Mouse (Mus musculus) frontal cortex, adult 2 months (tissue): ENCODE results near the gene Actl7a. TPM values are rescaled to one million over a fixed set of nuclear protein-coding genes. Genes with fewer than 3 reads are reported as not detected.

Source experiments
- DNase-seq, 2 experiments: peaks; one replicate each; pipeline ENCODE4 v3.0.0; 2022; ENCODE audit warnings: low spot score in 1 of 2; ENCODE audit errors: extremely low spot score in 1 of 2
- polyA plus RNA-seq: library from polyadenylated mRNA; depleted of rRNA; stranded (reverse); fragments of >200 nt; gene quantifications from 2 replicates; pipeline ENCODE4 v1.2.3, GENCODE M21; 2012; rRNA removed

The Actl7a gene
- not detected in 2 replicates for polyA plus RNA-seq

DNA sequence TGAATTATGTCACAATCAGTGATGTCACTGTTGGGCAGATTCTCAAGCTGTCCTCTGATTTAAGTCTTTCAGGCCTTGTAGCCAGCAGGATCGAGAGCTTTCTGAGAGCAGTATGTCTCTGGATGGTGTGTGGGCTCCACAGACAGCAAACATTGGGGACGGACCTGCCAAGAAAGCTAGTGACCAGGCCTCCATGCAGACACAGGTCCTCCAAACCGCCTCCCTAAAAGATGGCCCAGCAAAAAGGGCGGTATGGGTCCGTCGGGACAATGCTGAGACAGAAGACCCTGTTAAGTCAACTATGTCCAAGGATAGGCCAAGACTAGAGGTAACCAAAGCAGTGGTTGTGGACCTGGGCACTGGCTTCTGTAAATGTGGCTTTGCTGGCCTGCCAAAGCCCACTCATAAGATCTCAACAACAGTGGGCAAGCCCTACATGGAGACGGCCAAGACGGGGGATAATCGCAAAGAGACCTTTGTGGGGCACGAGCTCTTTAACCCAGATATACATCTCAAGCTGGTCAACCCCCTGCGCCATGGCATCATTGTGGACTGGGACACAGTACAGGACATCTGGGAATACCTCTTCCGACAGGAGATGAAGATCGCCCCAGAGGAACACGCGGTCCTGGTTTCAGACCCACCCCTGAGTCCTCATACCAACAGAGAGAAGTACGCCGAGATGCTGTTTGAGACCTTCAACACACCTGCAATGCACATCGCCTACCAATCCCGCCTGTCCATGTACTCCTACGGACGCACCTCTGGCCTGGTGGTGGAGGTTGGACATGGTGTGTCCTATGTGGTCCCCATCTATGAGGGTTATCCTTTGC is at the start of gene Actl7a:
TSS of gene Actl7a (plus strand) at position 51 of the 833 bp plus-strand sequence.
- DNase-seq, result no peak

DNA sequence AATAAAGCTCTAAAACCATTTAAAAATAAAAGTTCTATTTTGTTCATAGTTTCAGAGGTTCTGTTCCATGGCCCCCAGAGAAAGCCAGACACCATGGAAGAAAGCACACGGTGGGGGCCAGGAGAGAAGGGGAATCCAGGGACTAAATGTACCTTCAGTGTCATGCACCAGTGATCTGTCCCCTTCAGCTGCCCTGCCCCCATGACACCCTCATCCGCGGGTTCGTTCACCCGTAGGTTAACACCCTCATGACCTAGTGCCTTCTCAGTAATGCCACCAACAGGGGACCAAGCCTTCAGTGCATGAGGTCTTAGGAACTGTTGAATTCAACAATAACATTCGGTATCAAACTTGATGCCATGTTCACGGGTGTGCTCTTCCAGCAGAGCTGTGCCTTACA is 46.8 kb upstream of the Actl7a start:
- DNase-seq, result no peak

DNA sequence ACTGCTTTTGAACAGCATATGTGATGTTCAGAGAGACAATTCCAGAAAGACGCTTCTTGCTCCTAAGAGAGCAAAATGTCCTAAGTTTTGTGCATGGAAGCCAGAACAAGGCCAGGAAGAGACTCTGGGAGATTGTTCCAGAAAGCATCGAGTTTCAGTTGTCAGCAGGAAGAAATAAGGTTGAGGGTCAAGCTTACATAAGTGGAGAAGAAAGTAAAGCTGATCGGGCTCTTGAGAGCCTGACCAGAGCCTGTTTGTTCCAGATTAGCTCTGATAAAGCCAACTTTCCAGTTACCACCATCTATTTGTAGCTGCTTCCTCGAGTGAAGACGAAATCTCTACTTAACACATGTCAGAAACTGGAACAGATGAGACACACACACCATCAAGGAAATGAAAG is 44.5 kb upstream of the Actl7a start:
- no peak for DNase-seq

DNA sequence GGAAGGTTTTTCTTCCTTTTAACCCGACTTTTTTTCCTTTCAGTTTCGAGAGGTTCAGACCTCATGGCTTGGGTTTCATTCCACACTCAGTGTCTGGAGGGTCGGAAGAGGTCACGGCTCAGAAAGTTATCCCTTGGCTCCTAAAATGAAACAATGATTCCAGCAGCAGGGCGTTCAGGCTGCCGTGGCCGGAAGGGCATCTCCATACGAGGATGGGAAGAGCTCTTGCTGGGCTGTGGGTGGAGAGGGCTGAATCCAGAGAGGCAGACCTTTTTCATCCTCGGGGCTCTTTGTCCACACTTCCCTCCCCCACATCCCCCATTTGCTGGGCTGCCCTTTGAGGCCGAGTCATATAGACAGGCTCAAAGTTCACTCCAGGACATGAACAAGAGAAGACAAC is 41.0 kb upstream of the Actl7a start:
- DNase-seq, result no peak

DNA sequence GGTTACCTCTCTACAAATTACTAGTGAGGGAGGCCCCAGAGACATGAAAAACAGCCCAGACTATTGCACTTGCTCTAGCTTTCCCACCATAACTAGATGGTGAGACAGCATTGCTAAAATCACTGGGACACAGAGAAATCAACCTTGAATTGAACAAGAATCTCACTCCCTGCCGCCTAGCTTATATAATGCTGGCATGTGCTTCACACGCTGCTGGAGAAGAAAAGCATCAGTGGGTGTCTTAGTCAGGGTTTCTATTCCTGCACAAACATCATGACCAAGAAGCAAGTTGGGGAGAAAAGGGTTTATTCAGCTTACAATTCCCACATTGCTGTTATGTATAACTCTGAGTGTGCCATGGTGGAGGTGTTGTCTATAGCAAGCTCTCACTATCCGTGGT is 30.1 kb upstream of the Actl7a start:
- peak; percentile 78 to 81 for DNase-seq

DNA sequence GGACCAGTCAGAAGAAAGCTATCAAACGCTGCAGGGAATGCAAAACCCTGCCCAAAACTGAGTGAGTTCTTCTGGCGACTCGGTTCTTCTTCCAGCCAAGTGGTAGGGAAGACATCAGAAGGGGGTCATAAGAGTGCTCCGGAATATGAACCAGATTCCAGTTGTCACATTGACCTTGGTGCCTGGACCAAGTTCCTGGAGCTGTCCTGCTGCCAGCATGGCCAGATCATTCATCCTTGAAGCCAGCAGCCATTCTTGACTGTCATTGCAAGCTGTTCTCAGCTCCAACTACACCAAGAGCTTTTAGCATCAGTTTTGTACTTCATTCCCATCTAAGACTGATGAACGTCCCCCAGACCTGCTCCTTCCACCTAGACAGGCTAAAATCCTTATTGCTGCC is 26.4 kb upstream of the Actl7a start:
- DNase-seq, result no peak

DNA sequence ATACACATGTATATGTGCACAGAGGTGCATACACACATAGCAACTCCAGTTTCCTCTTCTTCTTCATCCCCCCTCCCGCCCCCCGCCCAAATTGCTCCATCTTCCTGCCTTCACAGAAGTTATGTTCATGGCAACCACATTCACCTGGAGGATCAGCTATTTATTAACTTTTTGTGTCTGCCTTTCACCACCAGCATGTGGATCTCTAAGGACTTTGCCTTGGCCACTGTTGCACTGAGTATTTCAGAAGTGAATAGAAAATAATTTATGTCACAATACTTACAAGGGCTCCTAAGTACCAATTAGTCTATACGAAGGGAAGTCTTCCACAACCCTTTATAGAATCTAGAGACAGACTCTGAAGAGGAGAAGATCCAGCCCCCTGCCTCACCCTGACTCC is 25.3 kb upstream of the Actl7a start:
- no peak for DNase-seq

DNA sequence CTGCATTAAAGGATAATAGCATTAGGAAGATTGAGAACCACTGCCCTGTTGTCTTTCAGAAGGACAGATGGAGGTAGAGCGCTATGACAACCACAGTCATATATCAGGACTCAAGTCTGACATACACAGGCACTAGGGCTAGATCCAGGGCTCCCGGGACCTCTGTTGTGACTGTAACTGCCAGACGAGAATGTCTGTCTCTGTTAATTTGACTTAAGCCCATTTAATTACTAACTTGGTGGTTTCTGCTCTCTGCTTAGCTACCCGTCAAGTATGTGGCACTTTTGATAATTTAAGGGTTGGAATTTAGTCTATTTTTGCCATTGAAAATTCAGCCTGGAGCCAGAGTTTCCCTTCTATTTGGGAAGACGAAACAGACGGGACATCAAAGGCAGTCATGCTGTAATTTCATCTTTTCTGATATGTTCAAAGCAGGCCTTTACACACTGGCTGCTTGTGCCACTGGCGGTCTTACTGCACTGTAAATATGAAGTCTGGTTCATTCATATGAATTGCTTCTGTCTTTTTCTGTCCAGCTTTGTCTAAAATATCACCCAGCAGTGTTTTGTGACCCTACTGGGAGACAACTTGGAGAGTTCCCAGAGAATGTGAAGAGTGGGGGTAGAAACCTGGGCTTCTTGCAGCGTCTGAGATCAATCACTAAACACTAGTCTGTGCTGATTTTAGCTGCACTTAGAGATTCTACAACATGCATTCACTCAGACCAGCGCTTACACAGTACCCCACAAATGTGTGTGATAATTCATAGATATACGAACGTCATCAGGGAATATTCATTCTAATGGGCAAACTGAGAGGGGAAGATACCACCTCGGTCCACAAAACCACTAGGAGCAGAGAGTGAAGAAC is 24.4 kb upstream of the Actl7a start:
- no peak for DNase-seq

DNA sequence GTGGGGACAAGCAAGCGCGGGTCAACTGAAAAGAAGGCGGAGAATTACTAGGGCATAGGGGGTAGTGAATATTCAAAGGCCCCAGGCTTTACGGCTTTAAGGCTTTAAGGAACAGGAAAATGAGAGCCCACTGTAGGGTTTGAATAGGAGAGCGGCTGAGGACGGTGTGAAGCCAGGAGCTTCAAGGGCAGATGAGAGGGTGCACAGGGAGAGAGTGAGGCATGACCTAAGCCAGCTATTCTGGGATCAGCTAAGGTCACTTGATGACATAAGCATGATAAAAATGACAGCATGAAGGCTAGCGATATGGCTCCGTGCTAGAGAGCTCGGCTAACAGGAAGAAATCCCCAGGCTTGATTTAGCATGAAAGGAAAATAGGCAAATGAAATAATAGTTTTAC is 23.8 kb upstream of the Actl7a start:
- DNase-seq, result no peak

DNA sequence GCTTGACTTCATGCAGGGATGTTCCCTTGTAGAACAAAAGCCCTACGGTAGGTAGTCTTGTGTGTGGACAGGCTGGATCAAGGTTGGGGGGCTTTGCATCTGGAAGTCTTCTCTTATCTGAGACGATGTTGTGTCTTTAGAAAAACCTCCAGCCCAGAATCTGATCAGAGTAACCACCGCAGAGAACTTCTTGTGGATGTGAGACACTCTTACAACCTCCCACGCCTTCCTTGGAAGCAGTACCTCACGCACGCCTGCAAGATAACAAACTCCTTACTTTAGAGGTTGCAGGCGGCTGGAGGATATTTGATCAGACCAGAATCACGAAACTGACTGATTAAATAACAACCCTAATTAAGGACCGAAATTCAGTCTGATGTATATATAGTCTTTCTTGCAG is 22.8 kb upstream of the Actl7a start:
- DNase-seq, result peak in 1 of 2 experiments; percentile 56

DNA sequence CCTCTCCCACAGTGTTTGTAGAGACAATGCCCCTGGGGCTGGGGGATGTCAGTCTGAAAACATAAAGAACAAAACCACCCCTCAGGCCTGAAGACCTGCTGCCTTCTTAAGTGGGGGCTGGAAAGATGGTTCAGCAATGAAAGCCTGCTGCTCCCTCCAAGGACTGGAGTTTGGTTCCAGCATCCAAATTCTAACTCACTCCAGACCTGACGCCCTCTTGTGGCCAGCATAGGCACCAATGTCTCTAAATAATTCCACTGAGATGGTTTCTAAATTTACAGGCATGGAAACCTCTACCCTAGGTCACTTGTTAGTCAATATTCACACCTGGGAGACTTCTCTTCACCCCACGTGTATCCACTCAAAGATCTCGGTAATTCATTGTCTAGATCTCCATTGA is 21.7 kb upstream of the Actl7a start:
- DNase-seq, result peak in 1 of 2 experiments; percentile 53

DNA sequence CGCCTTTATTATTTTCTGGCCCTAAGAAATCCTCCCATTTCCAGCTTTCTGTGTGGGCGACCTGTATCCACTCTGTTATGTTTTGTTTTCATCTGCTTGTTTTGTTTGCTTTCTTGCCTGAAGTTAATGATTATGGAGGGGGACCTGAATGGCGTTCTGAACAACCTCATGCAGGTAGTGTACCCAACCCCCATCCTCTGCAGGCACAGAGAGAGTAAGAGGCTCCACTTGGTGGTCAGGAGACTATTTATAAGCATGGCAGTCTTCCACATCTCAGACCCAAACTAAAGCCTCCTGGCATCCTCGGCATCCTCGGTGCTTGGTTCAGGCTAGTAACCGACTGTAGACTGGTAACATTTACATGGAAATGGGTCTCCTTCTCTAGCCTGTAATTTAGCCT is 20.9 kb upstream of the Actl7a start:
- DNase-seq, result no peak

DNA sequence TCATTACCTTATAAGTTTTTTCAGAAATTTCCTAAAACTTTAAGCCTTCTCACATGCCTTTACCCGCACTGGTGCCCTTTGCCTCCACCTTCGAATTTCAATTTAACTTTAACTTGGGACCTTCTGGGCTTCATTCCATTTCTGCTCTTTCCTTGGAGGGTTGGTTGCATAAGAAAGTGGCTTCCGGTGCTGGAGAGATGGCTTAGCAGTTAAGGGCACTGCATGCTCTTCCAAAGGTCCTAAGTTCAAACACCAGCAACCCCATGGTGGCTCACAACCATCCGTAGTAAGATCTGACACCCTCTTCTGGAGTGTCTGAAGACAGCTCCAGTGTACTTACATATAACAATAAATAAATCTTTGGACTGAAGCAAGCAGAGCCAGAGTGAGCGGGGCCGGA is 20.0 kb upstream of the Actl7a start:
- DNase-seq, result no peak

DNA sequence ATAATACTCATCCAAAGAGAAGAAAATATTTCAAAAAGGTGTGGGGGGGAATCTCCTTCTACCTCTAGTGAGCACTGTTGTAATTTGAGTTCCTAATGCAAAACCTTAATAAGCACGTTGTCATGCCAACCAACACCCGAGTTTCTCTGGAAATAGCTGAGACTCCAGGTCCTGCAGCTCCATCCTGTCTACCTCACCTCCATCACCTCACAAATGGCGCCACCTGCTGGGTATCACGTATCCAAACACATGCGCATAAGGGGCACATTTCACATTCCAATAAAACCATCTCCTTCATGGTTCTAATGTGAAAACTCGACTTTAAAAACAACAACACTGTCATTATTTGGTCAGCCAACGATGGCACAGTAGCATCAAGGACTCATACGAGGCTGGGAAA is 17.4 kb upstream of the Actl7a start:
- DNase-seq, result no peak

DNA sequence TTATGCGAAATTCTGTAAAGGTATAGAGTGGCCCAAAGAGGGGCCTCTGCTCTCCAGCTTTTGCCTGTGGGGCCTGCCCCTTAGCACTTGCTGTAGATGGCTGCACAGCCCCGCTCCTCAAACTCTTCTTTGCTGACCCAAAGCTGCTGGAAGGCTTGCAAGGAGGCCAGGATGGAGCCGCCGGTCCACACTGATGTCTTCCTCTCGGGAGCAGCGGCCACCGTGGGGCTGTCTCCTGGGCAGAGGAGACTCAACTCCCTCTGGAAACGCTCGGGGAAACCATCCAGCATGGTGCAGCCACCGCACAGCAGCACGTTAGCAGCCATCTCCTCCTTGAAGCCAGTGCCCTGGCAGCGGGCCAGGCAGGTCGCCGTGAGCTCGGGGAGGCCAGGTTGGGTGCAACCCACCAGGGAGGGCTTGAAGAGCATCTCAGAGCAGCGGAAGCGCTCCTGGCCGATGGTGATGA is 3.2 kb upstream of the Actl7a start, which contains the start of gene Gm26657:
TSS of gene Gm26657 (plus strand) at position 51 of the 466 bp plus-strand sequence.
- DNase-seq, result no peak

DNA sequence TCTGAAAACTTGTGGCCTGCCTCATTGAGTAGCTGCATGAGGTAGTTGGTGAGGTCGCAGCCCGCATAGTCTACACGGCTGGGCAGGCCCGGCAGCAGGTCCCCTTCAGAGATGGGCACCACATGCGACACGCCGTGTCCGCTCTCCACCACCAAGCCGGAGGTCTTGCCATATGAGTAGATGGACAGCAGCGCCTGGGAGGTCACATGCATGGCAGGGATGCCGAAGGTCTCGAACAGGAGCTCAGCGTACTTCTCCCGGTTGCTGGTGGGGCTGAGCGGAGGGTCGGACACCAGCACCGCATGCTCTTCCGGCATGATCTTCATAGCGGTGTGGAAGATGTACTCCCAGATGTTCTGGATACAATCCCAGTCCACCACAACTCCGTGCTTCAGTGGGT is 2.6 kb upstream of the Actl7a start:
- no peak for DNase-seq

DNA sequence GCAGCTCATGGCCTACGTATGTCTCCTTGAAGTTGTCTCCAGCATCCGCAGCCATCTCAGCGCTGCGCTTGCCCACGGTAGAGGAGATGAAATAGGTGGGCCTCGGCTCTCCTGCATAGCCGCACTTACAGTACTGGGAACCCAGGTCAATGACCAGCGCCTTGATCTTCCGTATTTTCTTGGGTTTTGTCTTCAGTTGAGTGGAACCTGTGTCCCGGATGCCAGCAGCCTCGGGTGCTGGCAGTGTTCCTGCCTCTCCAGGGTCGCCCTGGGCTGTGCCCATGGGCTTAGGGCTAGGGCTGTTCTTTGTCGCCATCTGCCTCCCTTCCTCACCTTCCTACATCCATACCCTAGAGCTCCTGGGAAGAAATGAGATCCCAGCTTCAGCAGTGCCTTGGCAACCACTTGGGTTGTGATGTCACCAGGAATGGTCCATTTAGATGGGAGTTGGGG is 2.1 kb upstream of the Actl7a start, which contains the start of gene Actl7b:
TSS of gene Actl7b (minus strand) at position 403 of the 453 bp plus-strand sequence.
- DNase-seq, result no peak

DNA sequence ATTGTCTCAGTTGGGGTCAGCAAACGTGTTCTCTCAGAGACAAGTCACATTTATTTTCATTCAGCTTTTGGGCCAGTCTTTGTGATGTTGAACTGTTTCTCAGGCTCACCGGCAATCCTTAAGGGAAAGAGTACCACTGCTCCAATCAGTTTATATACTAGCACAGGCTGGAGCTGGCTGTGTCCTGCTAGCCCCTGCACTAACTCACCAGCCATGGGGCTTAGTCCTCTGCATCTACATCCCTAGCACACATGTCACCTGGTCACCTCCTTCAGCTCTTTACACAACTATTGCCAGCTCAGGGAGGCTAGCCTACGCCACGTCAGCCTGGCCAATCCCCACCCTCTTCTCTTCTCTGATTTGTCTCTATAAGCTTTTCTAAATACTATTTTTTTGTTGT is 515 bp upstream of the Actl7a start:
- no peak for DNase-seq

DNA sequence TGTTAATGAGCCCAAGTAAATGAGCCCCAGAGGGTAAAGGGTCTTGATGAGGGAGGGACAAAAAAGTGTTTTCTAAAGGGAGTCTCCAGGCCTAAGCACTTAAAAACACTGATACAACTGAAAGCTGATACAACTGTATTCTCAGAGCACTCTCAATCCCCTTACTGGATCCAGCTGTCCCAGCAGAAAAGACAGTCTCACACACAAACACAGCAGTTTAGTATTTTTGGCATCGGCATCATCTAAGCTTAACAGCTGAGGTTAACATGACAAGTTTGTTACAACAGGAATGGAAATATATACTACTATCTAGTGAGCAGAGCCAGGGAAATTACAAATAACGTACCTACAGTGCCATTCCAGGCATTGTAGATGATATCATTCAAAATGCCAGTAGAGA is 3.1 kb downstream of the Actl7a start:
- DNase-seq, result no peak

DNA sequence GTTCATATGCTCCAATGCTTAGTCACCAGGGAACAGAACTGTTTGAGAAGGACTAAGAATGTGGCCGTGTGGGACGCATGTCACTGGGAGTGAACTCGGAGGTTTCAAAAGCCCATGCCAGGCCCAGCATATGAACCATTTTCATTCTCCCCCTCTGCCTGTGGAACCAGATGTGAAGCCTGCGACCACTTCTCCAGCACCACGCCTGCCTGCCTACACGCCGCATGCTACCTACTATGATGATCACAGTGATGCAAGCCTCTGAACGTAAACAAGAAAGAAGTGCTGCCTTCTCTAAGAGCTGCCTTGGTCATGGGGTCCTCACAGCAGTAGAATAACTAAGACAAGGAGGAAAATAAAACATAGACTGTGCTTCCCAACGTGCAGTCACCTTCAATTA is 4.2 kb downstream of the Actl7a start:
- DNase-seq, result no peak

DNA sequence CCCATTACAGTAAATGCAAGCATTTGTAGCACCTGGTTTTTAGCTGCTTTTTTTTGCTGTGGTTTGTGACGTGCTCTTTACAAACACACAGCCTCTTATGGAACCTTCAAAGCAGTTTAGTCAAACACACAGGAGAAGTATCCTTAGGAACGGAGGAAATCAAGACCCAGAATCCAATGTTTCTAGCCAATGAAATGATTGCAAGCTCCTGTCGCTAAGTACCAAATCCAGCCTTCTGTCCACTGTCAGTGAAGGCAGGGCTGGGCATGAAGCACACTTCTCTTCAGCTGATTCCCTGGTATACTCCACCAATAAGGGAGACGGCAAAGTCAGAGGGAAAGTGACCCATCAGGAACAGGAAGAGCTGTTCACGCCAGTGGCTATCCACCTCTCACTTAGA is 12.8 kb downstream of the Actl7a start:
- DNase-seq, result no peak
